ENCODE assay signal across 40 mouse cellular contexts in genomic region chr7:105387696-105388095, GRCm38 (mm10). TPM values are rescaled to one million over a fixed set of nuclear protein-coding genes. Genes with fewer than 3 reads are reported as not detected.
"Had no signal": no experiment of that assay in that cellular context is flagged by ENCODE, and none has a peak within 500 bp of the region (broad histone marks: within the 10 kb centered on the region; RNA-seq: fewer than 3 reads in every experiment).

No protein-coding gene starts in this region.

- H3K9me3 ChIP-seq: heart, embryonic 10.5 days; heart, embryonic 12.5 days; hindbrain, embryonic 10.5 days; hindbrain, embryonic 12.5 days; intestine, embryonic 15.5 days; limb, embryonic 13.5 days; limb, embryonic 15.5 days; liver, embryonic 13.5 days had no signal

- H3K4me3 ChIP-seq: gastrocnemius, adult 2 months; heart, embryonic 10.5 days; heart, embryonic 12.5 days; hindbrain, embryonic 10.5 days; hindbrain, embryonic 12.5 days; intestine, embryonic 15.5 days; layer of hippocampus, adult 2 months; limb, embryonic 13.5 days; limb, embryonic 15.5 days; liver, embryonic 13.5 days had no signal

- H3K9ac ChIP-seq: heart, embryonic 12.5 days; hindbrain, embryonic 12.5 days; hindbrain, embryonic 14.5 days; intestine, embryonic 15.5 days; limb, embryonic 13.5 days; limb, embryonic 15.5 days; liver, embryonic 13.5 days had no signal

- H3K27ac ChIP-seq: gastrocnemius, adult 2 months; heart, embryonic 10.5 days; hindbrain, embryonic 10.5 days; hindbrain, embryonic 12.5 days; hindbrain, embryonic 14.5 days; intestine, embryonic 15.5 days; layer of hippocampus, adult 2 months; limb, embryonic 13.5 days; limb, embryonic 15.5 days; liver, embryonic 13.5 days had no signal

- H3K4me1 ChIP-seq: heart, embryonic 10.5 days; heart, embryonic 12.5 days; hindbrain, embryonic 10.5 days; hindbrain, embryonic 12.5 days; intestine, embryonic 15.5 days; limb, embryonic 13.5 days; limb, embryonic 15.5 days; liver, embryonic 13.5 days had no signal

- H3K27me3 ChIP-seq: heart, embryonic 12.5 days; hindbrain, embryonic 12.5 days; intestine, embryonic 15.5 days; limb, embryonic 13.5 days; limb, embryonic 15.5 days; liver, embryonic 13.5 days had no signal

- H3K4me2 ChIP-seq: heart, embryonic 12.5 days; hindbrain, embryonic 12.5 days; hindbrain, embryonic 14.5 days; intestine, embryonic 15.5 days; limb, embryonic 13.5 days; limb, embryonic 15.5 days; liver, embryonic 13.5 days had no signal

- ATAC-seq: hindbrain, embryonic 16.5 days; inflammation-experienced regulatory T-cells, adult 6 months; intestine, embryonic 15.5 days; intestine, postnatal 0 days had no signal

- DNase-seq: gastrocnemius, adult 2 months; gastrocnemius, postnatal 10 days; gastrocnemius, postnatal 25 days; heart, adult 18-20 months; heart, postnatal 10 days; heart, postnatal 4 days; kidney, adult 18-20 months; kidney, adult 8-10 months; kidney, postnatal 10 days; kidney, postnatal 25 days; kidney, postnatal 4 days; layer of hippocampus, postnatal 36 days; left cerebral cortex, postnatal 4 days; liver, embryonic 13.5 days had no signal

RNA-seq across cellular contexts. Expression of gene Gm5901, which starts 12.9 kb away (rescaled TPM):
- total RNA-seq: gastrocnemius, adult 2 months; gastrocnemius, postnatal 10 days; gastrocnemius, postnatal 25 days; heart, adult 18-20 months; heart, adult 8-10 months; heart, postnatal 10 days; heart, postnatal 25 days; heart, postnatal 4 days; layer of hippocampus, adult 2 months; layer of hippocampus, postnatal 14 days; layer of hippocampus, postnatal 36 days; left cerebral cortex, adult 18-20 months; left cerebral cortex, adult 8-10 months; left cerebral cortex, postnatal 10 days; left cerebral cortex, postnatal 25 days; left cerebral cortex, postnatal 4 days; liver, adult 2 months had no signal
- polyA plus RNA-seq: heart, embryonic 10.5 days; heart, embryonic 12.5 days; heart, embryonic 14.5 days; heart, embryonic 16.5 days; hindbrain, embryonic 10.5 days; hindbrain, embryonic 12.5 days; hindbrain, embryonic 14.5 days; hindbrain, embryonic 16.5 days; inflammation-experienced regulatory T-cells, adult 6 months; intestine, embryonic 15.5 days; intestine, postnatal 0 days; kidney, embryonic 14.5 days; kidney, embryonic 16.5 days; limb, embryonic 11.5 days; limb, embryonic 13.5 days; limb, embryonic 15.5 days; liver, adult 2 months; liver, embryonic 13.5 days had no signal

RNA-seq across cellular contexts. Expression of gene Cnga4, which starts 16.7 kb away (rescaled TPM):
- total RNA-seq: gastrocnemius, adult 2 months; gastrocnemius, postnatal 10 days; gastrocnemius, postnatal 25 days; heart, adult 18-20 months; heart, adult 8-10 months; heart, postnatal 10 days; heart, postnatal 25 days; heart, postnatal 4 days; liver, adult 2 months had no signal
- polyA plus RNA-seq: heart, embryonic 10.5 days; heart, embryonic 12.5 days; heart, embryonic 14.5 days; hindbrain, embryonic 14.5 days; hindbrain, embryonic 16.5 days; inflammation-experienced regulatory T-cells, adult 6 months; intestine, embryonic 15.5 days; intestine, postnatal 0 days; kidney, embryonic 14.5 days; kidney, embryonic 16.5 days; limb, embryonic 11.5 days; limb, embryonic 13.5 days; liver, embryonic 13.5 days had no signal

RNA-seq across cellular contexts. Expression of gene Olfr692, which starts 19.7 kb away (rescaled TPM):
- total RNA-seq: gastrocnemius, adult 2 months; gastrocnemius, postnatal 10 days; gastrocnemius, postnatal 25 days; heart, adult 18-20 months; heart, adult 8-10 months; heart, postnatal 10 days; heart, postnatal 25 days; heart, postnatal 4 days; layer of hippocampus, adult 2 months; layer of hippocampus, postnatal 14 days; layer of hippocampus, postnatal 36 days; left cerebral cortex, adult 18-20 months; left cerebral cortex, adult 8-10 months; left cerebral cortex, postnatal 10 days; left cerebral cortex, postnatal 25 days; left cerebral cortex, postnatal 4 days; liver, adult 2 months had no signal
- polyA plus RNA-seq: gonadal fat pad, adult 2 months; heart, embryonic 10.5 days; heart, embryonic 12.5 days; heart, embryonic 14.5 days; heart, embryonic 16.5 days; hindbrain, embryonic 10.5 days; hindbrain, embryonic 12.5 days; hindbrain, embryonic 14.5 days; hindbrain, embryonic 16.5 days; inflammation-experienced regulatory T-cells, adult 6 months; intestine, embryonic 15.5 days; intestine, postnatal 0 days; kidney, embryonic 14.5 days; kidney, embryonic 16.5 days; limb, embryonic 11.5 days; limb, embryonic 13.5 days; limb, embryonic 15.5 days; liver, adult 2 months; liver, embryonic 13.5 days had no signal

RNA-seq across cellular contexts. Expression of gene Cckbr, which starts 37.8 kb away (rescaled TPM):
- total RNA-seq: gastrocnemius, adult 2 months; gastrocnemius, postnatal 10 days; gastrocnemius, postnatal 25 days; heart, adult 18-20 months; heart, adult 8-10 months; heart, postnatal 10 days; heart, postnatal 25 days; heart, postnatal 4 days; liver, adult 2 months had no signal
- polyA plus RNA-seq: heart, embryonic 12.5 days; heart, embryonic 14.5 days; heart, embryonic 16.5 days; inflammation-experienced regulatory T-cells, adult 6 months; limb, embryonic 11.5 days; limb, embryonic 15.5 days; liver, adult 2 months; liver, embryonic 13.5 days had no signal
